Mouse (Mus musculus): ENCODE data around the gene Ebf3.

Ebf3 gene

DNA sequence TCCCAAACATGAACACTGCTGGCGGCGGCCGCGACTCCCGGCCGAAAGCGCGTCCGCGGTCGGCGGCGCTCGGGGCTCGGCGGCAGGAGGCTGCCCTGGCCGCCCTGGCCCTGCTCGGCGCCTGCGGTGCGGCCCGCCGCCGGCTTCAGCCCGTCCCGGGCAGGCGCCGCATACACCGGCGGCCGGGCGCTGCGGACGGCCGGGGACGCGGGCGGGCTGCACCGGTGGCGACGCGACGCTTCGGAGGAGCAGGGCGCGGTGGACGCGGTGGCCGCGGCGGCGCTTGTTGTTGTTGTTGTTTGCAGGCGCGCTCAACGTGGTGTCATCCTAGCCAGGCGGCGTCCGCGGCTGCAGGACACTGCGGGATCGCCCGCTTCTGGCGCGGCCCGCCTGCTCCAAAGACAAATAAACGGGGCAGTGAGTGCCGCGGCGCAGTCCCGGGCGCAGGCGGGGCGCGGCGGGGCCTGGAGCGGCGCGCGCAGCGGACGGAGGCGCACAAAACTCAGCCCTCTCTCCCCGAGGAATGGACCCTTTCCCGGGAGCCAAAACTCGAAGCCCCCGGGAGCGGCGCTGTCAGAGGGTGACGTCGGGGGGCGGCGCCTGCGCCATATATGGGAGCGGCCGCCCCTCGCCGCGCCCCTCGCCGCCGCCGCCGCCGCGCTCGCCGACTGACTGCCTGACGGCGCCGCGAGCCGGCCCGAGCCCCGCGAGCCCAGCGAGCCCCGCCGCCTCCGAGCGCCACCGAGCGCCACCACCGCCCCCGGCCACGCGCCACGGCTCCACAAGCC lies at the start of gene Ebf3:
TSS of gene Ebf3 (minus strand) at position 542 of the 788 bp plus-strand sequence.
- peak; percentile 58 to 85 for DNase-seq (ENCODE audit: low spot score in 2 of 2)

DNA sequence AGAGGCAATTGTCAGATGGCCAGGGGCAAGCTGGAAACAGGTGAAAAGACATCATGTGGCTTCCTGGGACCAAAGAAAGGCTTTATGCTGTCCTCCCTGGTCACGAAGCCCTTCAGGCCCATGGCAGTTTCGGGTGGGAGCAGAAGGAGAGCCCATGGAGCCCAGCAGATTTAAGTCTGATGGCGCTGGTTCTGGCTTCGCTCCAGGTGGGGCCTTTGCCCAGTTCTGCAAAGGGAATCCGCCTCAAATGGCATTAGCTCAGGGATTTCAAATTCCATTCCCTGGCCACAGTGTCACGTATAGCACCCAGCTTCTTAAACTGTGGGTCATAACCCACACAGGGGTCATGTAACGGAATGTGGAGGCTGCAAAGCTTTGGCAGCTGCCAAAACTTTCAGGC lies 32.6 kb upstream of the Ebf3 start:
- DNase-seq (ENCODE audit: low spot score in 2 of 2) = peak in 1 of 2 experiments; percentile 23

DNA sequence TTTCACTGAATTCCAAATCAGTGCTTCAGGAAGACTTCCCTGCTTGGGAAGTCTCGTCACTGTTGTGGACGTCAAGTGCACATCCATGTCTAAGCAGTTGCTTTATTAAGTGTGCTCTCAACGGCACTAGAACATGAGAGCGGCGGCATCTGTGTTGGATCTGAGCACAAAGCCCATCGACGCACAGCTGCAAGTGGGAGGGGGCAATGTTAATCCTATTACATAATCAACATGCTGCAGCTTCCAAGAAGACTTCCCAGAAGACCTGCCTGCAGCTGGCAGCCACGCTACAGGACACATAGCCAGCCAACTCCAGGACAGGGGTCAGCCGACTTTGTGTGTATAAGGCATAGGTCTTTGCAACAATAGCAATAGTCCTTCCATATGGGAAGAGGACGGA lies 31.8 kb upstream of the Ebf3 start:
- DNase-seq (ENCODE audit: low spot score in 2 of 2) = peak in 1 of 2 experiments; percentile 48

DNA sequence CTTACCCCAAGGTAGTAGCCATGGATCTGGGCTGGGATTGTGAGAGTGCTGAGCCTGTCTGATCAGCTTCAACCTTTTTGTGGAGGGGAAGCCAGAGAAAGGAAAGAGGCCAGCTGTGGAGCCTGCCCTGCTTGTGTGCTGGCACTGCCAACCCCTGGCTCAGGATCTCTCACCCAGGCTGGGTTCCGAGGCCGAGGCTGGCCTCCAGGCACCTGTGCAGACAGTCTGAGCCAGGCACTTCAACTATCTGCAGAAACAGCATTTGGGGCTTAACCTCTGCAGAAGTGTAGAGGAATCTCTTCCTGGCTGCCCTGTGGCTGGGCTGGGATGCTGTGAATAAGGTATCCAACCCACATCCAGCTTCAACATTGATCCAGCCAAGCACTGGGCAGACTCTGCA lies 19.7 kb upstream of the Ebf3 start:
- DNase-seq (ENCODE audit: low spot score in 2 of 2) = no peak

DNA sequence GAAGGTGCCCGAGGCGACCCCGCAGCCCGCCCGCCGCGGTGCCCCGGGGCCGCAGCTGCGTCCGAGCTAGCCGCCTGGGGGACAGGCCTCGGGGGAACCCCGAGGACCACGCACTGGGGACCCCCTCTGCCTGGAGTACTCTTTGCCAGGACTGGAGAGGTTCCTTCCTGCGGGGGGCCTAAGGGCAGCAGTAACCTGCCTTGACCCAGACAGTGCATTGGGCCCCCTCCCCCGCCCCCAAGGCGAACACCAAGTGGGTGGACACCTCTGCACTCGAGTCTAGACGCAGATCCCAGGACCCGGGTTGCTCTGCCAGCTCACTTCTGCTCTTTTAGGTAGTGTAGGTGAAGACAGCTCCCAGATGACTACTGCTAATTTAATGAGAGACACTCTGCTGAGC lies 8.7 kb upstream of the Ebf3 start:
- no peak for DNase-seq (ENCODE audit: low spot score in 2 of 2)

DNA sequence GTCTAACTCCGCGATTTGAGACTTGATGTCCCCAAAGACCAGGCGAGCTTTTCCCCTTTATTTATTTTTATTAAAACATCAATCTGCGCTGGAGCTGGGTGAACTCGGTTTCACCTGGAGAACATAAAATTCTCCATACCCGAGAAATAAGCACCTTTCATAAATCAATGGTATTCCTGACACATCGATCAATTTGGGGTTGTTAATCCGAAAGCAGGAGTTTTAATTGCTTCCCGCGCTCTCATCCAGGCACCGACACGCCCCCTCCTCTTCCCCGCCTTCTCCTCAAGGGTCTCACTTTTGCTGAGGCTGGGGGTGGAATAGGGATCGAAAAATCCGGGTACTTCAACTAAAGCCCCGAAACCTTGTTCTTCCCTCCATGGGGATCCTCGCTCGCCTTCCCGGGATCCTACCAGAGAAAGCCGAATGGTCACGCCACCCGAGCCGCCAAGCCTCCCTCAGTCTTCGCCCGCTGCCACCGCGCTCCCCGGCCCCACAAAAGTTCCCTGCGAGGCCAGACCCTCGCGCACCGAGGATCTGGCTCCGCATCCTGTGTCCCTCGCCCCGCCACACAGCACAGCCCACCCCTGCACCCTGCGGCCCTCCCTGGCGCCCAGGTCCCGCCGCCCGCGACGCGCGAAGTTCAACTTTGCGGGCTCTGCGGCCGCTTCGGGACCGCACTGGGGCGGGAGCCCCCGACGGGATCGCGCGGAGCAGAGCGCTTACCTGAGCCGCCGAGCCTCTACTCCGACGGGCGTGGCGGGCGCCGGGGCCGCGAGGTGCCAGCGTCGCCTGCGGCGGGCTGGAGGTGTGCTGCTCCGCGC lies 7.9 kb upstream of the Ebf3 start:
- DNase-seq (ENCODE audit: low spot score in 2 of 2) = no peak

DNA sequence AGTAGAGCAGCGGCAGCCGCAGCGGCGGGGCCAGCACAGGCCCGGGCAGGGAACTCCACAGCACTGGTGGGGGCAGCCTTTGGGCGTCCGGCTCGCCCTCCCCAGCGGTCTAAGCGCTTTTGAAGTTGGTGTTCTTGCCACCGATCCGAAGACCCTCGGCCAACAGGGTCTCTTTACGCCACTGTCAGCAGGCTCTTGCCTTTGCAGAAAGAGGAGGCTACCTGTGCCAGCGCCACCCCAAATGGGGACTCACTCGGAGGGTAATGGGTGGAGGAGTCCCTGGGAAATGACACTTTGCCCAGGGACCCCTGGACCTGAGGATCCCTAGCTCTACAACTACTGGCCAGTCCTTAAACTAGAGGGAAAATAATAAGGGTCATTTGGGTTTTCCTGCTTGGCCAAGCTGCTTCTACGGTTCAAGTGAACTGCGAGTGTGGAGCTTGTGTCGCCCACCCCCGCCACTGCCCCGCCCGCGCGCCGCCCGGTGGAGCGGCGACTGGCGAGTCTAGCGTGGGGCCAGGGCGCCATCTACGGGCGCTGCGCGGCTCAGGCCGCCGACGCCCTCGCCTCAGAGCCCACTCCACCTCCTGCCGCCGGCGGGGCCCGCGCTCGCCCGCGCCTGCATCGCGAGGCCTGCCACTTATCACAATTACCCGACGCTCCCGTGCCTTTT lies 7.0 kb upstream of the Ebf3 start:
- peak in 1 of 2 experiments; percentile 62 for DNase-seq (ENCODE audit: low spot score in 2 of 2)

DNA sequence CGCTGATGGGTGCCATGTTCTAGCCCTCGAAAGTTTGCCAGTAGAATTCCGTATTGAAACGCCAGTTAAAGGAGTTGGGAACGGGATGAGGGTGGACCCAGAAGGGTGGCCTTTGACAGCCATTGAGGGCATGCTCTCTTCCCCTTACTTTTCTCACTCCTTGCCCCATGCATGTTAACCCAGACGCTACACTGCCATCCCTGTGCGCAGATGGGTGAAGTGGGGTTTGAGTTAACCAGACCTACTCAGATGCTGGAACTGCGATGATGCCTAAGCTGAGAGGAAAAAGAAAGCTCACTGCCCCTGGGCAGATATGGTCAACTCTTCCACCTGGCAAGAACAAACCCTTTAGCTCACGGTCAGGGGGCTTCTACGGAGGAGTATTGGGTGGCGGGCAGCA lies 6.1 kb upstream of the Ebf3 start:
- DNase-seq (ENCODE audit: low spot score in 2 of 2) = no peak

DNA sequence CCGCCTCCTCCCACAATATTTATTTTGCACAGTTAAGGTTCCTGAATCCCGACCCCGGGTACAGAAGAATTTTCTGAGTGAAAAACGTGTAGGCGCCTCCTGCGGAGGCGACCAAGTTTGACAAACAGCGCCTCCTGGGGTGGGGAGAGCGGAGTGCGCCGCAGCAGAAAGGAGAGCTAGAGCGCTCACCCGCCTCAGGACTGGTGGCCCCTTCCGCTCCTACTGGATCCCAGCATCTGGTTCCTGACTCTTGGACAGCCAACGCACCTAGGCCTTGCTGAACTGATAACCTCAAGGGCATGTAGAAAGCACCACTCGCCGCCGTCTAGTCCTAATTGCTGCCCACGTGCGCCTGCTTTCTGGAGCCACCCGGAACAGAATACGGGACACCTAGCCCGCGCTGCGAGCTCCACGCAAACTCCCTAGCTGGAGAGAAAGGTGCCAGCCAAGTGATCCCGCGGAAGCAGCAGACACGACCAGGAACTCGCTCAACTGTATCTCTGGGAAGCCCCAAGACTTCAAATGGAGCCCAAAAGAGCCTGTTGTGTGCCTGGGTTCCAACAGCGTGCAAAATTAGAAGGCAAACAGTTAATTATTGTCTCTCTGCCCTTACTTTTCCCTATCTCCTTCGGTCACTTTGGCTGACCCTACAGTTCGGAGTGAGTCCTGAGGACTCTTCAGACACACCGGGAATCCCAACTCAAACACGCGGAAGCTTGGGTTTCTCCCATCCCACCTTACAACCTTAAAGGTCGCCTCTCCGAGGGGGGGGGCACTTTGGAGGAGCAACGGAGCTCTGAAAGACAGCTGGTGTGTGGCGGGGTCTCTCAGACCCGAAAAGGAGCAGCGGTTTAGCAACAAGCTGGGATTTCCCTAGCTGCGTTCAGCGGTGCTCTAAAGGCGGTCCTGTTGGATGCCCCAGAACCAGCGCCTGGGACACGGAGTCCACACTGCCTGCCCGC lies 5.0 kb upstream of the Ebf3 start:
- DNase-seq (ENCODE audit: low spot score in 2 of 2) = peak in 1 of 2 experiments; percentile 48

DNA sequence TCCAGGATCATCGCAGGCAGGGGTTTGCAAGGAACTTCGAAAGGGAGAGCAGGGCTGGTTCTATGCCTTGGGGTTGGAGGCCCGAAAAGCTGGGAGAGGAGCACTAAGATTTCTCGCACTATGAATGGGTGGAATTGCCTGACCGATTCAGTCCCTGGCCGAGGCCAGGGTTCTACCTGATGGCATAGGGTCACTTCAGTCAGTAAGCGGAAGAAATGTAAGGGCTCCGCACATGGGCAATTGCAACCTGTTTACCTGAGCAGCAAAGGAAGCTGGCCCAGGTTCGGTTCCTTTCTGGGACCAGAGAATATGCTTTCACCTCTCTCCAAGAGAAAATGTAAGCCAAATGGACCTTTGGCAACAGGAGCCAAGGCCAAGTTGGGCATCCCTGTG lies 4.1 kb upstream of the Ebf3 start:
- no peak for DNase-seq (ENCODE audit: low spot score in 2 of 2)

DNA sequence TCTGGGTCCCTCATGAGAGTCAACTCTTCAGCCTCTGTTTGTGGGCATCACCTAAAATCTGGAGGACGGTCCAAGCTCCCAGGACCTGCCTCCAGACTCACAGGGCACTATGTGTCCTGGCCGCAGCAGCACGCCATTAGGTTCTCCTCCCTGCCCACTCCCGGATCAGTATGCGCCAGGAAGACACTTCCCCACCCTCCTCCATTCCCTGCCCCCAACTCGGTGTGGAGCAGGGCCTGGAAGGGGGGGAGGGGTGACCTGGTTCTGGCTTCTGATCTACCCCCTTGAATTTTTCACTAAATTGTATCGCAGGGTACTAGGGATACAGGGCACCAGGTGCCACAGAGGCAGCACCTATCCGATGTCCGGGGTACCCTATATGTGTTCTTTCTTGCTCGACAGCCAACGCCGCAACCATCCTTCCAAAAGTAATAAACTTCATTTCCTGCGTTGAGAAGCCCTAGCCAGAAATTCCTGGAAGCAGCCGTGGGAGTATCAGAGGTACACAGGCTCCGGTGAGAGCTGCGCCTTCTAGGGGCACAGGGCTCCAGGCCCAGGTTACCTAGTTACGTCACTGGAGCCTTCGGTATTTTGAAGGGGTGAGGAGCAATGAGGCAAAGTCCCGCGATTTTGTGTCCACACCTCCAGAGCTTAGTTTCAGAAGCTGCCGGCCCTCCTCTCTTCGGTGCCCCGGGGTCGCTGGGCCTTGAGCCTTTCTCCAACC lies 3.6 kb upstream of the Ebf3 start:
- DNase-seq (ENCODE audit: low spot score in 2 of 2) = no peak

DNA sequence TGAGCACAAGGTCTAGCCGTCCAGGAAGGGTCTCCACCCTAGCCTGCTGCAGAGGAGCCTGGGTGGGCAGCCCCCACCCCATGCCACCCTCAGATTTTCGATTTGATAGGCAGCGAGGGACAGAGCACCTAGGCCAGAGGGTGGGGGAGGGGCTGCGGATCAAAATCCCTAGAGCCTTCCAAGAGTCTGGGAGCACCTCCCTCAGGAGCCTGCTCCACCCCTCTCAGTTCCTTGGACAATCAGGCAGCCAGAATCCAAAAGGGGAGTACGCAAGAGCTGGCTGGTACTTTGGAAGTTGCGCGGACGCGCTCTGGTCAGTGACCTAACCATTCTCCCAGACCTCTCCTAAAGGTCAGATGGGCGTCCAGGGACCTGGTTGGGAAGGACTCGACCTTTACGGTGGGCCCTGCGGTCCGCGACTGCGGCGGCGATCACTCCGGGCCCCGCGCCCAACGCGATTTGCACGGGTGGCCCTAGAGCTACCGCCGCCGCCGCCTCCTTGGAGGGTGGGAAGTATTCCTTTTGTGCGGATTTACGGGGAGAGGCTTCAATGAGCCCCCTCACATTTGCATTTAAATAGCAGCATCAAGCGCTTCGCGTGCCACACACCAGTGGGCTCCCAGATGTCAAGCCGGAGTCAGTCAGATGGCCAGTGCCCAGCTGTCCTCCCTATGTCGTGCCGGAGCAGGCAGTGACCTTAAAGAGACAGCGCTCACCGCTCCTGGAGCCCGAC lies 2.8 kb upstream of the Ebf3 start:
- no peak for DNase-seq (ENCODE audit: low spot score in 2 of 2)

DNA sequence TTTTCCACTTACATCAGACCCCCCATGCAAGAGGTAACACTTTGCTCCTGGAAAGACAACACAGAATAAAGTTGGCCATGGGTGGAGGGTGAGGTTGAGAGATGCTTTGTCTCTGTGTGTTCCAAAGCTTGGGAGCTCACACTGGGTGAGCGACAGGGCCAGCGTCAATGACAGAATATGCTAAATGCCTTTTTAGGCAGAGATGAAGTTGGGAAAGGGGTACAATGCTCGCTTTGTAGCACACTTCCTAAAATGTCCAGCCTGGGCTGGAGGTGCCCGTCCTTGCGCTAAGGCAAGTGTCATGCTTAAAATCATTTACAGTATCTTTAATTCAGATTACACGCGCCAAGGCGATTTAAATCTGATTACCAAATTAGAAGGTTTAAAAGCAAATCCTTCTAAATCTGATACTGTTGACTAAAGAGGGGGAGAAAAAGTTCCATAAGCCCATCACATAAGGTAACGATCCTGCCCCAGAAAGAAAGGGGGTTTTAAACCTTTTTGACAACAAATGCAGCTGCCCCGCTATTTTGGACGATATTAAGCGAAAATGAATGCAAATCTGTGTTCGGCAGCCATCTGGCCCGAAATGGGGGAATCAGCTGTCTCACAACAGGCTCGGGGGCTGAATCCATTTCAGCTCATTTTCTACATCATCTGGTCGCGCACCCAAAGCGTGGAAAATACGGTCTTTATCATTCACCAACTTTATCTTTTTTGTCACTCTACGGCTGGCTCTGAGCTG lies 2.1 kb upstream of the Ebf3 start:
- DNase-seq (ENCODE audit: low spot score in 2 of 2) = no peak

DNA sequence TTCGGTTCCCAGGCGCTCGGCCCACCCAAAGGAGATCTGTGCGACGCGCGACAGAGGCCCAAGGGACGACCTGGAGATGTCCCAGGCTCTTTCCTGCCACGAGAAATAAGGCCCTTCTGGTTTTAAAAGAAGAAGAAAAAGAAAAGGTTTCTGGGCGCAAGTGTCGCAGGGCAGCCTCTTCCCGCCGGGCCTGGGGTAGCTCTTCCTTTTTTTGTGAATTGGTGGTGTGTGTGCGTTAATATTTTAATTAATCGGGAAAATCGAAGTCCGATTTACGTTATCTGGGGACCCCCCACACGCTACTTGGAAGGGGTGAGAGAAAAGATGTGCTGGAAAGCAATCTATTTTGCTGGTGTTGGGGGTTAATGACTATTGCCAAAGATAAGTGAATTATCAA lies 1.3 kb upstream of the Ebf3 start:
- no peak for DNase-seq (ENCODE audit: low spot score in 2 of 2)

DNA sequence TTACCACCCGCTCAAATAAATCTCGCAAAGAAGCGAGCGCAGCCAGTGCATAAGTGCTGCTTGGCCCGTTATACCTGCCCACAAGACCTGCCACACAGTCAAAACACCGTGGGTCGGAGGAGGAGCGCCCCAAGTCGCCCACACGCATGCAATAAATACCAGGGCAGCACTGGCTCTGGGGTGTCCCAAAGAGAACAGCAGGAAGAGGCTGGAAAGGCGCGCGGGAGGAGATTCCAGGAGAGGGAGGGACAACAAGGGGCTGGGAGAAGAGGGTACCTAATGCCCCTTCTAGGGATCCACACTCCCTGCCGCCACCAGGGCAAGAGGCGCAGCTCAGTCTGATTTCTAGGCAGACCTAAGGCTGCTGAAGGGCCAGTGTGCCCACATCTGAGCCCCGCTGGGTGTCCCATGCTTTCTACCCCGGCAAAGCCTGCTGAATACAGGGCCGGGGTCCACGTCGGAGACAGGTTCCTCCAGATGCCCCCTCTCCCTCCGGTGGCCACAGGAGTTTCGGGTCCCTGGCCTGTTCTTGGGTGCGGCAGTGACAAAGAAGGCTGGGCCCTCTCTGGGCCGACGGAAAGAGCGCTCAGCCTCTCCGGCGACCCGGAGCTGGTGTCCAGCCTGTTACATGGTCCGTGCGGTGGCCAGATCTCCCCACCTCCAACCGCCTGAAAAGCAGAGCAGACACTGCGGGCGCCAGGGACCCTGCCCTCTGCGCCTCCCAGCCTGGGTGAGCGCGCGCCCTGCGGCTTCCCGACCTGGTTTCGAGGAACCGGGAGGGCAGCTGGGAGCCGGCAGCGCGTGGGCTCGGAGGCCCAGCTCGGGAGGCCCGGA lies 682 bp upstream of the Ebf3 start:
- DNase-seq (ENCODE audit: low spot score in 2 of 2) = no peak

DNA sequence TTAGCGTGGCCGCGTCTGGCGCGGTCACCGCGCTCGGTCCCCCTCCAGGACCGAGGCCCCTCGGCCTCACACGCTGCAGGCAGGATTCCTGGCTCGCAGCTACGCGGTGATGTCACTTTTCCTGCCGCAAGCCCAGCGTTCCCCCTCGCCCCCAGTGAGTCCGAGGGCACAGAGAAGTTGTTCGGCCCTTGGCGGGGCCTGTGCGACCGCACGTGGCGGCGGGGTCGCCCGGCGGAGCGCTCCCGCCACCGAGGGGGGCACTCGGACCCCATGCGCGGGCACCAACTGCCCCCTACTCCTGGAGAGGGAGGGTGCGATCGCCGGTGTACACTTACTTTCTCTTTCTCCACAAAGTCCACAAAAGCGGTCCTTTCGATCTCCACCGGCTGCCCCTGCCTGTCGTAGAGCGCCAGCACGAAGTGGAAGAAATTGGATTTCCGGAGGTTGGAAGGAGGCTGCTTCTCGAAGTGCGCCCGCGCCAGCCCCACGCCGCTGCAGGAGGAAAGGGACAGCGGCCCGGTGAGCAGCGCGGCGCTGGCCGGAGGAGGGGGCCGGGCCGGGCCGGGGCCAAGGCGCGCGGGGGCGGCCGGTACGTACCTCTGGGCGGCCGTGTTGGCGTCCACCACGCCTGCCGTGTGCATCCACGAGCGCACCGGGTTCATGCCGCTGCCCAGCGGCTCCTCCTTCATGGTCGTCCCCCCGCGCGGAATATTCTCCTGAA lies 902 bp downstream of the Ebf3 start:
- no peak for DNase-seq (ENCODE audit: low spot score in 2 of 2)

DNA sequence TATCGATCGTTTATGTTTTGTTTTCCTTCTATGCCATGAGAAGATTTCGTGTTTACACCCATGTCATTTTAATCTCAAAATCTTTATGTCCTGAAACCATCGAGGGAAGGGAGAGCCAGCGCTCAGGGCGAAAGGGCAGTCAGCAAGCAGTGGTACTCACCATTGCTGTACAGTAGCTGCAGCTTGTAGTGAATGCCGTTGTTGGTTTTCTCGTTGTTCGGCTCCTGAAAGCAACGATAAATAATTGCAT lies 1.4 kb downstream of the Ebf3 start:
- no peak for DNase-seq (ENCODE audit: low spot score in 2 of 2)
